Mouse (Mus musculus) ES-Bruce4 (cell line): ENCODE data around the gene Spsb1. TPM values are rescaled to one million over a fixed set of nuclear protein-coding genes. Genes with fewer than 3 reads are reported as not detected.
A peak's percentile ranks its signal among the peaks of the same experiment; 100 is the strongest.

Experiments
- H3K27ac ChIP-seq: 2 replicates; pipeline ENCODE4 v1.5.1; 2012; ENCODE audit warnings: low read length, inconsistent platforms; ENCODE audit not compliant: insufficient read depth
- H3K27me3 ChIP-seq: 2 replicates; pipeline ENCODE4 v1.6.1; 2012; ENCODE audit warnings: mild to moderate bottlenecking, low read length, inconsistent platforms; ENCODE audit not compliant: control insufficient read depth, poor library complexity, insufficient read depth, severe bottlenecking
- H3K36me3 ChIP-seq: 2 replicates; pipeline ENCODE4 v1.6.1; 2012; ENCODE audit warnings: inconsistent platforms, mild to moderate bottlenecking, low read length, moderate library complexity; ENCODE audit not compliant: control insufficient read depth, poor library complexity, insufficient read depth, severe bottlenecking
- H3K4me1 ChIP-seq: one replicate; pipeline ENCODE4 v1.8.1; 2011; ENCODE audit warnings: low read length; ENCODE audit not compliant: control insufficient read depth, insufficient read depth
- H3K4me3 ChIP-seq: 2 replicates; pipeline ENCODE4 v1.5.1; 2011; ENCODE audit warnings: low read depth, mild to moderate bottlenecking, low read length
- H3K9ac ChIP-seq: 2 replicates; pipeline ENCODE4 v1.6.1; 2012; ENCODE audit warnings: low read depth, mild to moderate bottlenecking, inconsistent platforms; ENCODE audit not compliant: poor library complexity, severe bottlenecking
- H3K9me3 ChIP-seq: replicated peaks from 2 replicates; pipeline ENCODE4 v1.6.1; 2012; ENCODE audit warnings: mild to moderate bottlenecking, low read length, inconsistent platforms; ENCODE audit not compliant: control insufficient read depth, poor library complexity, insufficient read depth, severe bottlenecking
- CTCF ChIP-seq: IDR thresholded peaks from one replicate; pipeline ENCODE4 v1.8.1; 2011; ENCODE audit warnings: low read depth, low read length
- EP300 ChIP-seq: IDR thresholded peaks from 2 replicates; pipeline ENCODE4 v1.6.1; 2011; ENCODE audit warnings: low read depth, low read length; ENCODE audit not compliant: insufficient read depth
- POLR2A ChIP-seq: IDR thresholded peaks from one replicate; pipeline ENCODE4 v1.8.1; 2011; ENCODE audit warnings: low read length; ENCODE audit not compliant: insufficient read depth
- polyA plus RNA-seq: library from polyadenylated mRNA; stranded (reverse); fragments of >200 nt; gene quantifications from 2 replicates; pipeline ENCODE4 v1.2.4, GENCODE M21; 2011; ENCODE audit warnings: low read depth; ENCODE audit not compliant: missing spikeins, insufficient read depth, insufficient read length

Gene Spsb1
- polyA plus RNA-seq, 1 experiment, result 28.1 TPM

DNA sequence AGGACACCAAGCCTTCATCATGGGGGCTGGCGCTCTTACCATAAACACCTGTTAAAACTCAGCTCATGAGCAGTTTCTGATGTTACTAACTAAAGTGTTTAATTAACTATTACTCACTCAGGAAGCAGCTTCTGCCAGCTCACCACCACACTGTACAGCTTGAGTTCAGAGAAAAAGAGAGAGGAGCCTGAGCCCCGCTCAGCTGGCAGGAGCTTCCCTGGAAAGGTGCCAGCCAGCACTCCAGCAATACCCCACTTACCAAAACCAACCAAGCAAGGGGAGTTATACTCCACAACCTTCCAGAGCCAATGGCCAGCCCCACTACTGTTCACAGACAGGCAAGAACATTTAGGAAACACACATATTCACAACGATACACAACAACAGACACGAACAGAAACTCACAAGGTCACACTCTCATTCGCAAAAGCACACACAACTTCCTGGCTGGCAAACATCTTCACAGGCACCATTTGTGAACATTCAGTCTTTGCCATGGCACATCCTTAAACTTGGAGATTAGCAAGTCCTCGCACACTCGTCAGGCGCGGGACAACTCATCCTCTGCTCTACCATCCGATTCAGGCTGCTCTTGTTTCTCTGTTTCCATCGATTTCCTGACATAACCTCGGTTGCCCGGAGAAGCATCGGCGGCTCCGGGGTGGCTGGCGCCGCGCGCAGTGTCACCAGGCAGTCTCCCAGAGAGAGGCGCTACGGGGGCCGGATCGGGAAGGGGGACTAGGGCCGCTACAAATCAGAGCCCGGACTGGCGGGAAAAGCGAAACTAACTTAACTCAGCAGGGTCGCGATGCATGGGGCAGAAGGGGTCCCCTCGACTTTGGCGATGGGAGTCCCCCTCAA is 992 bp downstream of the Spsb1 start:
- TF ChIP-seq POLR2A, result no peak
- TF ChIP-seq EP300, result no peak
- TF ChIP-seq CTCF, result no peak
- H3K27ac ChIP-seq, result no peak overlapping the region
- peaks cover 1% of the 10 kb centered on the region for H3K4me1 ChIP-seq
- H3K9ac ChIP-seq, result peak overlapping the region; percentile 56
- peak overlapping the region; percentile 68 for H3K4me3 ChIP-seq
- no peaks in the 10 kb centered on the region for H3K27me3 ChIP-seq
- H3K9me3 ChIP-seq, result no peaks in the 10 kb centered on the region
- no peaks in the 10 kb centered on the region for H3K36me3 ChIP-seq

GRCm38 (mm10) chr4:149952201-149952600 is 2.6 kb downstream of the Spsb1 start:
- H3K9ac ChIP-seq, result no peak overlapping the region
- no peak overlapping the region for H3K4me3 ChIP-seq
- peaks cover 1% of the 10 kb centered on the region for H3K4me1 ChIP-seq
- H3K9me3 ChIP-seq, result no peaks in the 10 kb centered on the region
- H3K36me3 ChIP-seq, result no peaks in the 10 kb centered on the region
- no peak for TF ChIP-seq POLR2A
- no peak for TF ChIP-seq EP300
- no peak for TF ChIP-seq CTCF
- H3K27me3 ChIP-seq, result no peaks in the 10 kb centered on the region
- no peak overlapping the region for H3K27ac ChIP-seq

- Histone ChIP-seq H3K4me1 (peaks cover 1% of the 10 kb centered on the region), H3K36me3 (no peaks in the 10 kb centered on the region), H3K27ac (no peak overlapping the region), H3K27me3 (no peaks in the 10 kb centered on the region), H3K4me3 (no peak overlapping the region), H3K9me3 (no peaks in the 10 kb centered on the region), H3K9ac (no peak overlapping the region)
- TF ChIP-seq EP300, result no peak
- no peak for TF ChIP-seq POLR2A
- no peak for TF ChIP-seq CTCF
Observed at GRCm38 (mm10) chr4:149951201-149951600, 3.6 kb downstream of the Spsb1 start.

GRCm38 (mm10) chr4:149949691-149950090 is 5.2 kb downstream of the Spsb1 start:
- H3K9ac ChIP-seq, result no peak overlapping the region
- no peaks in the 10 kb centered on the region for H3K9me3 ChIP-seq
- no peak overlapping the region for H3K27ac ChIP-seq
- H3K36me3 ChIP-seq, result no peaks in the 10 kb centered on the region
- H3K4me1 ChIP-seq, result peaks cover under 1% of the 10 kb centered on the region
- H3K4me3 ChIP-seq, result no peak overlapping the region
- no peaks in the 10 kb centered on the region for H3K27me3 ChIP-seq
- TF ChIP-seq POLR2A (no peak), EP300 (no peak), CTCF (no peak)

DNA sequence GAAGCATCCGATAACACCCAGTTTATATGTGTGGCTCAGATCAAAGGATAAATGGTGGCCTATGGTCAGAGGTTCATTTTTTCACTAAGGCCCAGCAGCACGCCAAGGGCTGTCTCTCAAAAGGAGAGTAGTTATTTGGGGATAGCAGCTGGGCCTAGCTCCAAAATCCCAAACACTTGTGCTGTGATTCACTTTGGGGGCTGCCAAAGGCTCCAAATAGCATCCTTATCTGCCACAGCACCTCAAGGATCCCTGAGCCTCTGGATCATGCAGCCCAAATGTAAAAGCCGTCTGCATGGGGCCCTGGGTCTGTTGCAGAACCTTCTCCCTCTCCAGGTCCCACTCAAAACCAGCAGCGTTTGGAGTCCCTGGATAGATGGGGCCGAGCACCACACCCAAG is 6.7 kb downstream of the Spsb1 start:
- no peaks in the 10 kb centered on the region for H3K27me3 ChIP-seq
- no peak overlapping the region for H3K27ac ChIP-seq
- H3K9ac ChIP-seq, result no peak overlapping the region
- no peaks in the 10 kb centered on the region for H3K9me3 ChIP-seq
- no peak for TF ChIP-seq POLR2A
- TF ChIP-seq CTCF, result no peak
- TF ChIP-seq EP300, result no peak
- no peak overlapping the region for H3K4me3 ChIP-seq
- H3K36me3 ChIP-seq, result no peaks in the 10 kb centered on the region
- peaks cover 3% of the 10 kb centered on the region for H3K4me1 ChIP-seq

DNA sequence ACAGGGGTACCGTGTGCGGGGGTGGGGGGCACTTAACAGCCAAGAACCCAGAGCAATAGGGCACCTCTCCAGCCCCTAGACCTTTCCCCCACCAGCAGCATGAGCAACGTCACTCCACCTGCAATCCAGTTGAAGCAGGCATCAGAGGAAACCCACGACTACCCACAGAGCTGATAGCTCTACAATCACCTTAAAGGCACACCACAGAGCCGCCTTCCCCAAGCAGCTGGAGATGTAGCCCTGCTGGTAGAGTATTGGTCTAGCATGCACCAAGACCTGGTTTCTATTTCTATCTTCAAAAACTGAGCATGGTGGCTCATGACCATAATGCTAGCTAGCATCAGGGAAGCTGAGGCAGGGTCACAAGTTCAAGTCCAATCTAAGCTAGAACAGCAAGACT is 7.4 kb downstream of the Spsb1 start:
- no peak overlapping the region for H3K9ac ChIP-seq
- H3K4me3 ChIP-seq, result no peak overlapping the region
- no peaks in the 10 kb centered on the region for H3K9me3 ChIP-seq
- no peaks in the 10 kb centered on the region for H3K27me3 ChIP-seq
- H3K36me3 ChIP-seq, result no peaks in the 10 kb centered on the region
- peaks cover 3% of the 10 kb centered on the region for H3K4me1 ChIP-seq
- no peak overlapping the region for H3K27ac ChIP-seq
- TF ChIP-seq POLR2A (no peak), EP300 (no peak), CTCF (no peak)
